Mouse (Mus musculus): ENCODE results near the gene Lyg1.

The Lyg1 gene

GRCm38 (mm10) chr1:37948906-37949305, 8.7 kb downstream of the Lyg1 start:
- DNase-seq, result no peak

- peak; percentile 40 for DNase-seq
These were observed 25.8 kb downstream of the Lyg1 start for GRCm38 (mm10) chr1:37931806-37932205.

GRCm38 (mm10) chr1:37925971-37926370, 31.6 kb downstream of the Lyg1 start:
- DNase-seq, result no peak

- DNase-seq, result peak; percentile 11
These were observed 35.0 kb downstream of the Lyg1 start for GRCm38 (mm10) chr1:37922536-37922935.

- DNase-seq, result no peak
These were observed 39.5 kb downstream of the Lyg1 start for GRCm38 (mm10) chr1:37918096-37918495.

- no peak for DNase-seq
These were observed 39.9 kb downstream of the Lyg1 start for GRCm38 (mm10) chr1:37917666-37918065.

GRCm38 (mm10) chr1:37916393-37916792, 41.2 kb downstream of the Lyg1 start, which contains the start of gene Lyg2:
TSS of gene Lyg2 (minus strand) at chr1:37916493.
- DNase-seq, result no peak

- no peak for DNase-seq
These were observed 44.8 kb downstream of the Lyg1 start for GRCm38 (mm10) chr1:37912751-37913150.

- DNase-seq, result peak; percentile 51
These were observed 54.4 kb downstream of the Lyg1 start for GRCm38 (mm10) chr1:37903178-37903577.

GRCm38 (mm10) chr1:37900288-37900687, 57.3 kb downstream of the Lyg1 start:
- no peak for DNase-seq

GRCm38 (mm10) chr1:37899816-37900215, 57.7 kb downstream of the Lyg1 start:
- no peak for DNase-seq

Measured in kidney, postnatal 10 days (tissue).